9 mouse cellular contexts compared by ENCODE assay signal in the genomic region with DNA sequence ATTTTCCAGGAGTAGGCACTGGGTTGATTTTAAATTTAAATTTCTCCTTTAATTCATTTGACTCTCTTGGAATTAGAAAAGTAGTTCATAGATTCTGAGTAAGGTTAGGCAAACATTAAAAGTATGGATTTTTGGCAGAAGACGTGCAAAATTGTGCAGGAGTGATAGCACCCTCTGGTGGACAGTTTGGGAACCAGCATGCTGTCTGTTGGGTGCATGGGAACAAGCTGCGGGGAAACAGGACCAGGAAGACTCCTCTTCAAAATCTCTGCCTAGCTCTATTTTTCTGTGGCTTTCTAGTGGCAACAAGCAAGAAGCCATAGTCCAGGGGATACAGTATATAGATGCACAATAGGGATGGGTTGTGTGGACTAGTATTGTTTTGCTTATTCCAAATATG. TPM values are rescaled to one million over a fixed set of nuclear protein-coding genes. Genes with fewer than 3 reads are reported as not detected.
DNase-seq lines count a peak whose midpoint lies in the region; ATAC-seq and TF ChIP-seq lines count a peak whose summit lies in the region.
"Had no signal": no experiment of that assay in that cellular context is flagged by ENCODE, and none has a peak within 500 bp of the region (broad histone marks: within the 10 kb centered on the region; RNA-seq: fewer than 3 reads in every experiment).

No protein-coding gene starts in this region.

- no peak overlapping the region for H3K4me3 ChIP-seq in lung, embryonic 14.5 days (ENCODE audit: low read depth, low read length)
- H3K4me3 ChIP-seq: limb, embryonic 12.5 days had no signal

- H3K4me1 ChIP-seq in lung, embryonic 14.5 days (ENCODE audit: insufficient read depth) = peaks cover 10% of the 10 kb centered on the region; the same call in 1 of the 2 replicates

- no peak overlapping the region for H3K4me2 ChIP-seq in lung, embryonic 14.5 days
- H3K4me2 ChIP-seq: limb, embryonic 12.5 days had no signal

- H3K9ac ChIP-seq in lung, embryonic 14.5 days = no peak overlapping the region
- H3K9ac ChIP-seq: limb, embryonic 12.5 days had no signal

- ATAC-seq in lung, embryonic 14.5 days (ENCODE audit: insufficient read depth) = no peak

- no peaks in the 10 kb centered on the region for H3K27me3 ChIP-seq in lung, embryonic 14.5 days (ENCODE audit: insufficient read depth, low read length)
- H3K27me3 ChIP-seq: limb, embryonic 12.5 days had no signal

- H3K27ac ChIP-seq in lung, embryonic 14.5 days (ENCODE audit: low read depth) = no peak overlapping the region
- H3K27ac ChIP-seq: limb, embryonic 12.5 days had no signal

- peak; percentile 87 for DNase-seq in 416B (ENCODE audit: low read depth)
- DNase-seq in CD8-positive naive resting alpha-beta T cell, adult 2 months (ENCODE audit: low read depth in 2 of 2, low spot score in 2 of 2) = peak; percentile 61 to 73
- peak; percentile 88 for DNase-seq in brain, adult 2 months (ENCODE audit: low read depth, low spot score)
- peak; percentile 44 to 91 for DNase-seq in frontal cortex, adult 2 months (ENCODE audit: extremely low spot score in 1 of 2, low spot score in 1 of 2)
- DNase-seq in kidney, postnatal 25 days = peak; percentile 81 to 85
- DNase-seq in lung, embryonic 14.5 days = peak; percentile 91
- peak; percentile 43 to 46 for DNase-seq in right cerebral cortex, postnatal 36 days (ENCODE audit: low spot score in 2 of 2)
- DNase-seq in yolk sac, embryonic 10.5 days (ENCODE audit: low spot score) = peak; percentile 37

- 8% methylated on average over 2 of the region's 2 CpGs for WGBS in lung, embryonic 14.5 days

- H3K36me3 ChIP-seq in lung, embryonic 14.5 days (ENCODE audit: insufficient read depth) = no peaks in the 10 kb centered on the region
- H3K36me3 ChIP-seq: limb, embryonic 12.5 days had no signal

- peak; percentile 90 for TF ChIP-seq CTCF in lung, embryonic 14.5 days (IDR thresholded peaks at IDR 0.05; ENCODE audit: low read depth)

- H3K9me3 ChIP-seq in lung, embryonic 14.5 days (ENCODE audit: low read depth, low read length) = no peaks in the 10 kb centered on the region
- H3K9me3 ChIP-seq: limb, embryonic 12.5 days had no signal

RNA-seq across cellular contexts. Expression of a gene that starts 3.3 kb away (rescaled TPM):
- polyA plus RNA-seq in frontal cortex, adult 2 months (2012; rRNA removed) = 0.10 TPM in 1 of 2 replicates, not detected in the other
- 13.1 and 13.6 TPM in 2 replicates for polyA plus RNA-seq in lung, embryonic 14.5 days (2014; fragmentation: Nextera tagmentation; extraction: Ambion mirVana)

RNA-seq across cellular contexts. Expression of a gene that starts 4.8 kb away (rescaled TPM):
- polyA plus RNA-seq in frontal cortex, adult 2 months (2012; rRNA removed) = 4.1 and 4.2 TPM in 2 replicates
- 12.1 and 14.8 TPM in 2 replicates for polyA plus RNA-seq in lung, embryonic 14.5 days (2014; fragmentation: Nextera tagmentation; extraction: Ambion mirVana)

RNA-seq across cellular contexts. Expression of a gene that starts 12.8 kb away (rescaled TPM):
- polyA plus RNA-seq in frontal cortex, adult 2 months (2012; rRNA removed) = 1.1 and 1.3 TPM in 2 replicates
- 26.2 and 26.3 TPM in 2 replicates for polyA plus RNA-seq in lung, embryonic 14.5 days (2014; fragmentation: Nextera tagmentation; extraction: Ambion mirVana)

RNA-seq across cellular contexts. Expression of a gene that starts 35.2 kb away (rescaled TPM):
- polyA plus RNA-seq in frontal cortex, adult 2 months (2012; rRNA removed) = 69.4 and 69.7 TPM in 2 replicates
- polyA plus RNA-seq in lung, embryonic 14.5 days (2014; fragmentation: Nextera tagmentation; extraction: Ambion mirVana) = 123 and 137 TPM in 2 replicates

RNA-seq across cellular contexts. Expression of a gene that starts 56.3 kb away (rescaled TPM):
- 9.9 and 15.3 TPM in 2 replicates for polyA plus RNA-seq in frontal cortex, adult 2 months (2012; rRNA removed)
- 0.46 and 0.70 TPM in 2 replicates for polyA plus RNA-seq in lung, embryonic 14.5 days (2014; fragmentation: Nextera tagmentation; extraction: Ambion mirVana)

Comparison
In these comparisons a context has a peak if more than half of its experiments do, and no peak if none do; other contexts are left out.
1. DNase-seq: peak in every context shown above with its lines; median percentile 91 in lung, embryonic 14.5 days; 88 in brain, adult 2 months; 87 in 416B; 83 in kidney, postnatal 25 days; 68 in frontal cortex, adult 2 months; 67 in CD8-positive naive resting alpha-beta T cell, adult 2 months; 44 in right cerebral cortex, postnatal 36 days; 37 in yolk sac, embryonic 10.5 days.
2. RNA of a gene that starts 3.3 kb away (polyA plus RNA-seq): 13.1 to 13.6 TPM in lung, embryonic 14.5 days; 0.10 TPM in frontal cortex, adult 2 months; every median in the first group is over 10 times any median in the second.
3. RNA of a gene that starts 12.8 kb away (polyA plus RNA-seq): 26.2 to 26.3 TPM in lung, embryonic 14.5 days; 1.1 to 1.3 TPM in frontal cortex, adult 2 months; every median in the first group is over 10 times any median in the second.